Mouse (Mus musculus): ENCODE measurements around the gene Scg5.

Gene Scg5

DNA sequence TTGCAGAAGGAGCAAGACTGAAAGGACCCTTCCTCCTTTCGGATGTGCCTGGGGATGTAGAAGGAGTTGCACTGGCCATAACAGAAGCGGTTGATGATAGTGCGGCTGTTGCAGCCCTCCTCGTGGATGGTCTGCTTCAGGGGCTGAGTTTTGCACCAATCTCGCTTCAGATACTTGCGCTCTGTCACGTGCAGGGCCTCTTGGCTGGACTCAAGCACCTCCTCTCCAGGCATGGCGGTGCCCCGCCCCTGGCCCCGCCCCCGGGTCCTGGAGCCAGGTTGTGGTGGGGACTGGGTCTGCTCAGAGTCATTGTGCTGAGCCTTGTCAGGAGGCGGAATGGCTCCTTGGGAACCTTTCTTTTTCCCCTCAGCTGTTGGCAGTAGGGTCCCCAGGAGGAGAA lies 79.2 kb downstream of the Scg5 start:
- DNase-seq (ENCODE audit: low read depth), result no peak

DNA sequence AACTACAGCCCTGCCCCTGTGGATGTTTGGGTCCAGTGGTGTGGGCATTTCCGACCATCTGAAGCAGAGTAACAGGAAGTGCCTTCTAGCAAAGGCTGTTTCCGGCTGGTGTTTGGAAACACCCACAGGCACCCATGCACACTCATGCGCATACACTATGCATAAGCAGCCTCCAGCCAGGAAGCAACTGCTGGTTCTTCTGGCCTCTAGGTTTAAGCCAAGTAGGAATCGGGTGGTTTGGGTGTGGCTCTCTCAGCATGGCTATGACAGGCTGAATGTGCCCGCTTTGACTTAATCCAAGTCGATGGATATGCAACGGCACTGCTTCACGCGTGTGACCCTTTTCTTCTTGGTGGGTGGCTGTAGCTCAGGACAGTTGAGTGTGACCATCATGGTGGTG lies 79.6 kb downstream of the Scg5 start:
- DNase-seq (ENCODE audit: low read depth), result no peak

DNA sequence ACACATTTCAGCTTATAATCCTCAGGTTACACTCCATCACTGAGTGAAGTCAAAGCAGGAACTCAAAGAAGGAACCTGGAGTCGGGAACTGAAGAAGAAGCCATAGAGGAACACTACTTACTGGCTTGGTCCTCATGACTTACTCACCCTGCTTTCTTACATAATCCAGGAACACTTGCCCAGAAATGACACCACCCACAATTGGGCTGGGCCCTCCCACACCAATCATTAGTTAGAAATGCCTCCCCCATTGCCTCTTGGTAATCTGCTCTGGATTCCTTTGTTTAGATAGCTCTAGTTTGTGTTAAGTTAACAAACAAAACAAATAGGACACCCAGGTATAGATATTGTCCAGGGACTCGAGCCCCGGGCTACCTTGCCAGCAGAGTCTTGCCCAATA lies 100.3 kb downstream of the Scg5 start:
- no peak for DNase-seq (ENCODE audit: low read depth)

All from c-Kit-positive CD71-positive TER-119-negative erythroid progenitor cells, embryonic 14.5 days (primary cell).